Mouse (Mus musculus) midbrain, embryonic 13.5 days (tissue): ENCODE measurements around the gene 1700088E04Rik. TPM values are rescaled to one million over a fixed set of nuclear protein-coding genes. Genes with fewer than 3 reads are reported as not detected.
A peak's percentile ranks its signal among the peaks of the same experiment; 100 is the strongest.

Experiments
- ATAC-seq: fragments of 200-750 bp; cut with Nextera tagmentation; 2 replicates; pipeline ENCODE4 v1.8.0; 2017; ENCODE audit warnings: mild to moderate bottlenecking, moderate TSS enrichment, moderate library complexity
- H3K27ac ChIP-seq: fragments of 300-500 bp; sonication (generic); 2 replicates; pipeline ENCODE4 v1.5.1; 2015; ENCODE audit warnings: inconsistent platforms, mild to moderate bottlenecking, moderate library complexity
- H3K27me3 ChIP-seq: fragments of 300-500 bp; sonication (generic); 2 replicates; pipeline ENCODE4 v1.6.1; 2015; ENCODE audit warnings: mild to moderate bottlenecking, inconsistent platforms
- H3K36me3 ChIP-seq: fragments of 300-500 bp; sonication (generic); 2 replicates; pipeline ENCODE4 v1.6.1; 2015; ENCODE audit warnings: mild to moderate bottlenecking, inconsistent platforms
- H3K4me1 ChIP-seq: fragments of 300-500 bp; sonication (generic); replicated peaks from 2 replicates; pipeline ENCODE4 v1.6.1; 2015; ENCODE audit warnings: inconsistent platforms
- H3K4me2 ChIP-seq: fragments of 300-500 bp; sonication (generic); replicated peaks from 2 replicates; pipeline ENCODE4 v1.6.1; 2015; ENCODE audit warnings: moderate library complexity, mild to moderate bottlenecking, inconsistent platforms
- H3K4me3 ChIP-seq: fragments of 300-500 bp; sonication (generic); replicated peaks from 2 replicates; pipeline ENCODE4 v1.5.1; 2015; ENCODE audit warnings: mild to moderate bottlenecking, inconsistent platforms
- H3K9ac ChIP-seq: fragments of 300-500 bp; sonication (generic); replicated peaks from 2 replicates; pipeline ENCODE4 v1.6.1; 2015; ENCODE audit warnings: mild to moderate bottlenecking, inconsistent platforms
- H3K9me3 ChIP-seq: fragments of 300-500 bp; sonication (generic); 2 replicates; pipeline ENCODE4 v1.6.1; 2016; ENCODE audit warnings: mild to moderate bottlenecking, inconsistent platforms
- WGBS: fragments of 180-500 bp; shearing (Covaris S2); methylation state at CpG from one replicate; pipeline ENCODE4 v1.1.7; 2015; 5-methylcytosine and 5-hydroxymethylcytosine counted together
- polyA plus RNA-seq: library from polyadenylated mRNA; unstranded; fragments of >200 nt; fragmentation: Nextera tagmentation; extraction: Ambion mirVana; gene quantifications from 2 replicates; pipeline ENCODE4 v1.2.1, GENCODE M21; 2015

Gene 1700088E04Rik
- polyA plus RNA-seq, 1 experiment from 2014 or later: 16.6 TPM

DNA sequence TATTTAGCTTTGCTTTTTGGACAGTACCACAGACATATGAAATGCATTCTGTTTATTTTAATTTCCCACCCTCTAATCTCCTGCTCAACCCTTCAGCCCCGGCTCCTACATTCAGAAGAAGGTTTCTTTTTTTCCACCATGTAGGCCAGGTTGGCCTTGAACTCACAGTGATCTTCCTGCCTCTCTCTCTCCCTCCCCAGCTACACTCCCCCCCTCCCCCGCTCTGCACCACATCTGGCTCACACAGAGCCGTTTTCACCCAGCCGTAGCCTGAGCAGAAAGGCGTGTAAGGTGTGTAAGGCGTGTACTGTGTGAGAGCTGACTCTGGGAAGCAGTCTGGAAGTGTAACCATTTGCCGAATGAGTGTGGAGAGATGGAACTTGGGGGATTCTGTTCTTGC, 11.7 kb downstream of the 1700088E04Rik start:
- Histone ChIP-seq H3K27me3 (no peaks in the 10 kb centered on the region), H3K9ac (no peak overlapping the region), H3K27ac (no peak overlapping the region), H3K4me2 (no peak overlapping the region), H3K9me3 (no peaks in the 10 kb centered on the region), H3K4me1 (no peaks in the 10 kb centered on the region), H3K4me3 (no peak overlapping the region), H3K36me3 (peaks cover 92% of the 10 kb centered on the region)
- WGBS: 90% methylated on average over 7 of the region's 7 CpGs
- no peak for ATAC-seq

- 94% methylated on average over 5 of the region's 5 CpGs for WGBS
- Histone ChIP-seq H3K36me3 (peaks cover 92% of the 10 kb centered on the region), H3K9me3 (no peaks in the 10 kb centered on the region)
Observed at GRCm38 (mm10) chr15:79128208-79128607, 12.8 kb downstream of the 1700088E04Rik start.

DNA sequence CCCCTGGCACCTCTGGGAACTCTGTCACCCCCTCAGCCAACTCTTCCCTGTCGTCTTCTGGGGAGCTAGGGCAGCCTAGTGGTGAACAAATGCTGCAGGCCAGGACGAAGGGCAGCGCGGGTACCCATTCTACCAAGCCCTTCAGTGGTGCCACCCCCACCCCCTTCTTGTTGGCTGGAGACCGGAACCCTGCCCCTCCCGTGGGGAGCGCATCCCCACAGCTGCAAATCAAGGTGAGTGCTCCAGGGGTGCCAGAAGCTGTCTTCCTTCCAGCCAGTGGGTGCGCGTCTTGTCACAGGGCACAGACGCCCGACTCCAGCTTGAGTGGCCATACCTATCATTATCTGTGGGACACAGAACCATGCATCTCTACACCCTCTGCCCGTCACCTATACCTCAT, 14.0 kb downstream of the 1700088E04Rik start:
- no peaks in the 10 kb centered on the region for H3K9me3 ChIP-seq
- H3K27ac ChIP-seq: no peak overlapping the region
- no peaks in the 10 kb centered on the region for H3K4me1 ChIP-seq
- no peak overlapping the region for H3K4me2 ChIP-seq
- H3K36me3 ChIP-seq: peaks cover 92% of the 10 kb centered on the region
- no peak overlapping the region for H3K4me3 ChIP-seq
- H3K27me3 ChIP-seq: no peaks in the 10 kb centered on the region
- ATAC-seq: no peak
- 95% methylated on average over 12 of the region's 12 CpGs for WGBS
- no peak overlapping the region for H3K9ac ChIP-seq

More at GRCm38 (mm10) chr15:79128208-79128607, 12.8 kb downstream of the 1700088E04Rik start:
- Histone ChIP-seq H3K4me2 (no peak overlapping the region), H3K27ac (no peak overlapping the region), H3K9ac (no peak overlapping the region), H3K4me1 (no peaks in the 10 kb centered on the region), H3K4me3 (no peak overlapping the region), H3K27me3 (no peaks in the 10 kb centered on the region)
- no peak for ATAC-seq

DNA sequence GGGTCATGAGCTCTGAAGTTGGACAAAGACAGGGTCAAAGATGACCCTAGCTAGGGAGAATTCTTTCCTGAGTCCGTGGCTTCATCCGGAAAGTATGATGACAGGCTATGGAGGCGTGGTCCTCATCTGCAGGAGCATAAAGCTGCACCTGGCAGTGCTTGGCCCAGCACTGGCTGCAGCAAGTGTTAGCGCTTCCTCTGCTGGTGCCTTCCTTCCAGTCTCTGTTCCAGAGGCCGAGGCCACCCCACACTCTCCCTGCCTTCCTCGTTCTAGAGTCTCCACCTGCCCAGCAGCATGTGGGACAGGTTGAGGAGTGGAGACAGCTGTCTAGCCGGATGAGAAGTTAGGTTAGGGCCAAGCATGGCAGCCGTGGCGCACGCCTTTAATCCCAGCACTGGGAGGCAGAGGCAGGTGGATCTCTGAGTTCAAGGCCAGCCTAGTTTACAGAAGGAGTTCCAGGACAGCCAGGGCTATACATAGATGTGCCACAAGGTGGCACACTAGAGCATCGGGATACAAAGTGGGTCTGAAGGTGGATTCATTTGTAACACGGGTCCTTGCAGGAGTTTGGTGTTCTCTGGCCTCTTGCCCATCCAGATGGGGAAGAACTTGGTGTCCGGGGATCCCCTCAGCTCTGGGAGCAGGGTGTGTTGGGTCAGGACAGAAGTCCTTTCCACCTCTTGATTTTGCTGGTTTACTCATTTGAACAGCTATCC, 14.7 kb downstream of the 1700088E04Rik start:
- no peak overlapping the region for H3K9ac ChIP-seq
- no peak overlapping the region for H3K4me3 ChIP-seq
- peaks cover 92% of the 10 kb centered on the region for H3K36me3 ChIP-seq
- no peaks in the 10 kb centered on the region for H3K4me1 ChIP-seq
- no peak for ATAC-seq
- 84% methylated on average over 13 of the region's 13 CpGs for WGBS
- H3K4me2 ChIP-seq: no peak overlapping the region
- no peaks in the 10 kb centered on the region for H3K27me3 ChIP-seq
- H3K27ac ChIP-seq: no peak overlapping the region
- no peaks in the 10 kb centered on the region for H3K9me3 ChIP-seq

DNA sequence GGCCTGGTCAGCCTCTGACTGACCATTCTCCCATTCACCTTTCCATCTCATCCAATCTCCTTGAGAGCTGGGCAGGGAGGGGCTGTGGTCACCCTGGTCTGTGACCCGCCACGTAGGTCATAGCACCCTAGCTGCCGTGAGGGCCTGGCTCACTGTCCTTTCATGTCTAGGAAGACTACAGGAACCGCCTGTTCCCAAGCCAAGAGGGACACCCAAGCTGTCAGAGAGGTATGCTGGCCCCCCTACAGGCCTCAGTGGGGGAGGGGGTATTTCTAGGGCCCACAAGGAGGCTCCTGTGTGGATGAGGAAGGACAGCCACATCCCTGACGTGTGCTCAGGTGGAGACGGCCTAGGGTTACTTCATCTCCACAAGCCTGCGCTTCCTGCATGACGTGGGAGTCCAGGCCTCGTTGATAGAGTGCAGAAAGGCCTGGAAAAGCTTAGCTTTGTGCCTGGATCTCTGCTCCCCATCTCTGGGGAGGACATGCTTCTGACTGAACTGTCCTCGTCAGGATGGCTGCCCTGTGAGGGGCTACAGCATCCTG, 16.6 kb downstream of the 1700088E04Rik start:
- Histone ChIP-seq H3K4me1 (no peaks in the 10 kb centered on the region), H3K9ac (0 out of 2 replicates have a peak overlapping the region, but pooled peaks have one; percentile 4), H3K27ac (no peak overlapping the region), H3K9me3 (no peaks in the 10 kb centered on the region), H3K36me3 (peaks cover 91% of the 10 kb centered on the region), H3K4me2 (no peak overlapping the region), H3K27me3 (no peaks in the 10 kb centered on the region), H3K4me3 (no peak overlapping the region)
- no peak for ATAC-seq
- 91% methylated on average over 10 of the region's 10 CpGs for WGBS

GRCm38 (mm10) chr15:79123751-79124150, 17.3 kb downstream of the 1700088E04Rik start:
- Histone ChIP-seq H3K9me3 (no peaks in the 10 kb centered on the region), H3K9ac (no peak overlapping the region), H3K36me3 (peaks cover 93% of the 10 kb centered on the region), H3K4me3 (no peak overlapping the region), H3K27ac (no peak overlapping the region), H3K4me2 (no peak overlapping the region), H3K27me3 (no peaks in the 10 kb centered on the region), H3K4me1 (no peaks in the 10 kb centered on the region)
- no peak for ATAC-seq
- WGBS: 89% methylated on average over 6 of the region's 6 CpGs

GRCm38 (mm10) chr15:79122546-79122945, 18.5 kb downstream of the 1700088E04Rik start:
- no peak for ATAC-seq
- Histone ChIP-seq H3K9ac (no peak overlapping the region), H3K4me3 (no peak overlapping the region), H3K9me3 (no peaks in the 10 kb centered on the region), H3K27me3 (no peaks in the 10 kb centered on the region), H3K27ac (no peak overlapping the region), H3K36me3 (peaks cover 92% of the 10 kb centered on the region), H3K4me1 (no peaks in the 10 kb centered on the region), H3K4me2 (no peak overlapping the region)
- 86% methylated on average over 13 of the region's 13 CpGs for WGBS

DNA sequence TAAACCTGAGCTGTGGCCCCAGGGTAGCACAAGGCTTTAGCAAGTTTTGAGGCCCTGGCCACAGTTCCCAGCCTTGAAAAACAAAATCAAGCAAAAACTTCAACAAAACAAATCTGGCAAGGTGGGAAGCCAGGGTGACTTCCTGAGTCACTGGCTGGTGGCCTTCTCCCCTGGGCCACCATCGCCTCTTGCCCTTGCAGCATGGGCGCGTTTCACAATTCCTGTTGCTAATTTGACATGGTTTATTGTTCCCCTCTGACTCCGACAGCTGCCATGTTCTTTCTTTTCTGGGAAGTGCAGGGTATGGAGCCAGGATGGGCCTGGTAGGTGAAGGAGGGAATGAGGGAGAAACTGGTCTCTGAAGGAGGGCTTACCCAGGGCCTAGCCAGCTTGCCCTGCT, 18.9 kb downstream of the 1700088E04Rik start:
- H3K9me3 ChIP-seq: no peaks in the 10 kb centered on the region
- H3K4me3 ChIP-seq: no peak overlapping the region
- H3K4me1 ChIP-seq: no peaks in the 10 kb centered on the region
- no peak overlapping the region for H3K9ac ChIP-seq
- H3K4me2 ChIP-seq: no peak overlapping the region
- H3K27ac ChIP-seq: no peak overlapping the region
- H3K36me3 ChIP-seq: peaks cover 92% of the 10 kb centered on the region
- no peak for ATAC-seq
- no peaks in the 10 kb centered on the region for H3K27me3 ChIP-seq
- 82% methylated on average over 4 of the region's 4 CpGs for WGBS

- no peak for ATAC-seq
- H3K27ac ChIP-seq: no peak overlapping the region
- H3K27me3 ChIP-seq: no peaks in the 10 kb centered on the region
- H3K9me3 ChIP-seq: no peaks in the 10 kb centered on the region
- no peak overlapping the region for H3K4me2 ChIP-seq
- H3K9ac ChIP-seq: no peak overlapping the region
- H3K4me3 ChIP-seq: no peak overlapping the region
- H3K4me1 ChIP-seq: no peaks in the 10 kb centered on the region
- 81% methylated on average over 9 of the region's 9 CpGs for WGBS
- peaks cover 89% of the 10 kb centered on the region for H3K36me3 ChIP-seq
Observed at GRCm38 (mm10) chr15:79119491-79119890, 21.6 kb downstream of the 1700088E04Rik start.

GRCm38 (mm10) chr15:79115276-79115675, 25.8 kb downstream of the 1700088E04Rik start:
- 73% methylated on average over 5 of the region's 5 CpGs for WGBS
- Histone ChIP-seq H3K9ac (no peak overlapping the region), H3K4me3 (no peak overlapping the region), H3K36me3 (peaks cover 53% of the 10 kb centered on the region), H3K4me1 (peaks cover 16% of the 10 kb centered on the region), H3K27ac (no peak overlapping the region), H3K4me2 (no peak overlapping the region), H3K27me3 (peaks cover 7% of the 10 kb centered on the region; the same call in 1 of the 2 replicates), H3K9me3 (no peaks in the 10 kb centered on the region)
- no peak for ATAC-seq

DNA sequence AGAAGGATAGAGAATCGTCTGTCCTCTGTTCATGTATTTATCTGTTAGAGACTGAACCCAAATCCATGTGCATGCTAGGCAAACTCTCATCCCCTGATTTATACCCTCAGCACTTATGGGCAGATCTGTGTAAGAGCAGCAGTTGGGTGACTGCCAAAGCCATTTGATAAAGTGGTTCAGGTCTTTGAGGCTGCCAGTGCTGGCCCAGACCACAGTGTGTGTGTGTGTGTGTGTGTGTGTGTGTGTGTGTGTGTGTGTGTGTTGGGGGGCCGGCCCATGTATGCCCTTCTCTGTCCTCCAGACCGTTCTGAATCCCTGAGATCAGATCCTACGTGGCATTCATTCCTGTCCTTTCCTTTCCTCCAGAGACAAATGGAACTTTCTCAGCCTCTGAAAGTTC, 29.3 kb downstream of the 1700088E04Rik start:
- H3K4me3 ChIP-seq: no peak overlapping the region
- H3K9ac ChIP-seq: no peak overlapping the region
- ATAC-seq: no peak
- peaks cover 24% of the 10 kb centered on the region for H3K36me3 ChIP-seq
- peaks cover 33% of the 10 kb centered on the region for H3K4me1 ChIP-seq
- 90% methylated on average over 4 of the region's 4 CpGs for whole genome bisulfite sequencing
- no peak overlapping the region for H3K27ac ChIP-seq
- no peak overlapping the region for H3K4me2 ChIP-seq
- H3K9me3 ChIP-seq: no peaks in the 10 kb centered on the region
- H3K27me3 ChIP-seq: peaks cover 8% of the 10 kb centered on the region

- H3K27me3 ChIP-seq: peaks cover 10% of the 10 kb centered on the region
- peaks cover 33% of the 10 kb centered on the region for H3K4me1 ChIP-seq
- peak overlapping the region; percentile 96 for H3K4me2 ChIP-seq
- peaks cover 17% of the 10 kb centered on the region for H3K36me3 ChIP-seq
- H3K9me3 ChIP-seq: no peaks in the 10 kb centered on the region
- no peak for ATAC-seq
- peak overlapping the region; percentile 89; the same call in 1 of the 2 replicates for H3K9ac ChIP-seq
- WGBS: 71% methylated on average over 2 of the region's 2 CpGs
- H3K4me3 ChIP-seq: peak overlapping the region; percentile 88
- H3K27ac ChIP-seq: no peak overlapping the region
Observed at GRCm38 (mm10) chr15:79110528-79110927, 30.5 kb downstream of the 1700088E04Rik start.
